Mouse (Mus musculus): ENCODE measurements around the gene Cdc6. TPM values are rescaled to one million over a fixed set of nuclear protein-coding genes. Genes with fewer than 3 reads are reported as not detected.

Gene Cdc6
- polyA plus RNA-seq, 1 experiment from 2014 or later, result 45.3 TPM

DNA sequence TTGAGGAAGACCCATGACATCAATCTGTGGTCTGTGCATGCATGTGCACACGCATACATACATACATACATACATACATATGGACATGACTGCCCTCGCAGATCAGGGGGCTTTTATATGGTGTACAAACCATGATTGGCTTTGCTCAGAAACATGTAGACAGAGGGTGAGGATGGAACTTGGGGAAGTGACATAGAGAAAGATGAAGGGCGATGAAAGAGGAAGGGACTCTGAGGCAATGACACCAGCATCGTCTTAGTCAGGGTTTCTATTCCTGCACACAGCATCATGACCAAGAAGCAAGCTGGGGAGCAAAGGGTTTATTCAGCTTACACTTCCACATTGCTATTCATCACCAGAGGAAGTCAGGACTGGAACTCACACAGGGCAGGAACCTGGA lies 18.5 kb upstream of the Cdc6 start:
- DNase-seq (ENCODE audit: low spot score), result no peak
- WGBS, result 95% methylated on average over 4 of the region's 4 CpGs
- Histone ChIP-seq H3K27me3 (ENCODE audit: insufficient read depth, poor library complexity, severe bottlenecking) (no peaks in the 10 kb centered on the region), H3K4me3 (no peak overlapping the region), H3K27ac (no peak overlapping the region), H3K36me3 (peaks cover 100% of the 10 kb centered on the region), H3K4me1 (replicated peaks) (peaks cover 8% of the 10 kb centered on the region; the same call in 1 of the 2 replicates), H3K9me3 (no peaks in the 10 kb centered on the region)

DNA sequence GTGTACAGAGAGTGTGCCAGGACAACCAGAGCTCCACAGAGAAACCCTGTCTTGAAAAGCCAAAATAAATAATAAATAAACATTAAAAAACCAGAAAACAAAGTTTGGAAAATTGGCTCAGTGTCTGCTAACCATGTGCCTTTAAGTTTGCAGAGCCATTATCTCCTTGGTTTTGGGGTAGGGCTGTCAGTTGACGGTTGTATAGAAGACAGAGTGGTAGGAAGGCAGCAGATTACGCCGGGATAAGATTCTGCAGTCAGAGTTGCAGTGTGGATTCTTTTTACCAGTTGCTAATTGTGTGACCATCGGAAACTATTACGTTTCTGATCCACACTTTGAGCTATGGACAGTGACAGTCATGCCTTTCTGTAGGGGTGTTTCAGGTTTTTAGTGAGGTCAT lies 17.6 kb upstream of the Cdc6 start:
- peaks cover 100% of the 10 kb centered on the region for H3K36me3 ChIP-seq
- H3K9me3 ChIP-seq, result no peaks in the 10 kb centered on the region
- no peak overlapping the region for H3K4me3 ChIP-seq
- no peak overlapping the region for H3K27ac ChIP-seq
- DNase-seq (ENCODE audit: low spot score), result no peak
- H3K27me3 ChIP-seq (ENCODE audit: insufficient read depth, poor library complexity, severe bottlenecking), result no peaks in the 10 kb centered on the region
- WGBS, result 93% methylated on average over 5 of the region's 5 CpGs
- H3K4me1 ChIP-seq (replicated peaks), result peaks cover 8% of the 10 kb centered on the region; the same call in 1 of the 2 replicates

DNA sequence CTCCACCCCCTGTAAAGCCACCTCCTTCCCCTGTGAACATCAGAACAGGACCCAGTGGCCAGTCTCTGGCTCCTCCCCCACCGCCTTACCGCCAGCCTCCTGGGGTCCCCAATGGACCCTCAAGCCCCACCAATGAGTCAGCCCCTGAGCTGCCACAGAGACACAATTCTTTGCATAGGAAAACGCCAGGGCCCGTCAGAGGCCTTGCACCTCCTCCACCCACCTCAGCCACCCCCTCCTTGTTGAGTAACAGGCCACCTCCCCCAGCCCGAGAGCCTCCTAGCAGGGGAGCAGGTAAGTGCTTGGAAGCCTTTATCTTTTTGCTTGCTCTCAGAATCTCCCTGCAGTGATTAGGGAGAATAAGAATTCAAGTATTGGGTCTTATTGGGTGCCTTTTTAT lies 15.2 kb upstream of the Cdc6 start:
- Histone ChIP-seq H3K27ac (0 out of 2 replicates have a peak overlapping the region, but pooled peaks have one; percentile 56), H3K4me3 (no peak overlapping the region), H3K9me3 (no peaks in the 10 kb centered on the region), H3K27me3 (ENCODE audit: insufficient read depth, poor library complexity, severe bottlenecking) (no peaks in the 10 kb centered on the region), H3K4me1 (replicated peaks) (peaks cover 8% of the 10 kb centered on the region; the same call in 1 of the 2 replicates), H3K36me3 (peaks cover 100% of the 10 kb centered on the region)
- no peak for DNase-seq (ENCODE audit: low spot score)
- WGBS, result 54% methylated on average over 5 of the region's 5 CpGs

DNA sequence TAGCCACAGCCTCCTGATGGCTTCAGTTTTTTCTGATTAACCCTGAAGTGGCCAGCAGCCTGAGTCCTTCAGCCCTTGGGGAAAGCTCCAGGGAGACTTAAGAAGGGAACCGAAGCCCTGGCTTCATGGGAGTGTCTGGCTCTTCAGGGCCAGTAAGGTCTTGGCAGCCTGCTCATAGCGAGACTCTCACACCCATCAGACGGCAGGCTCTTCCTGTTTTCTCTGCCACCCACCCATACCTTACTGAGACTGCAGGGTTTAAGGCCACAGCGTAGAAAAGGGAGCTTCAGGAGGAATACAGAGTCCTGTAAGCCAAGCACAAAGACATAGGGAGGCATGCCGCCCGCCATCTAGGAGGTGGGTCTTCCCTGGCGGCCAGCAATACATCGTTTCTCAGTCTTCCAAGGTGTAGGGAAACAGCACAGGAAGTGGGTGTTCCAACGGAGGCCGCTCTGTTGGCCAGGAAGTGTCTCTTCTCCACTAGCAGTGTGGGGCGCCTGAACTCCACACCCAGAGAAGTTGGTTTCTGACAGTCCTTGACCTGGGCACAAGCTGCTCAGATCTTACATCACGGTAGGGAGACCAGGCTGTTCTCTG lies 7.0 kb upstream of the Cdc6 start:
- 87% methylated on average over 12 of the region's 12 CpGs for WGBS
- Histone ChIP-seq H3K9me3 (no peaks in the 10 kb centered on the region), H3K4me1 (replicated peaks) (peaks cover 35% of the 10 kb centered on the region), H3K4me3 (no peak overlapping the region), H3K36me3 (peaks cover 77% of the 10 kb centered on the region), H3K27me3 (ENCODE audit: insufficient read depth, poor library complexity, severe bottlenecking) (no peaks in the 10 kb centered on the region), H3K27ac (no peak overlapping the region)
- no peak for DNase-seq (ENCODE audit: low spot score)

DNA sequence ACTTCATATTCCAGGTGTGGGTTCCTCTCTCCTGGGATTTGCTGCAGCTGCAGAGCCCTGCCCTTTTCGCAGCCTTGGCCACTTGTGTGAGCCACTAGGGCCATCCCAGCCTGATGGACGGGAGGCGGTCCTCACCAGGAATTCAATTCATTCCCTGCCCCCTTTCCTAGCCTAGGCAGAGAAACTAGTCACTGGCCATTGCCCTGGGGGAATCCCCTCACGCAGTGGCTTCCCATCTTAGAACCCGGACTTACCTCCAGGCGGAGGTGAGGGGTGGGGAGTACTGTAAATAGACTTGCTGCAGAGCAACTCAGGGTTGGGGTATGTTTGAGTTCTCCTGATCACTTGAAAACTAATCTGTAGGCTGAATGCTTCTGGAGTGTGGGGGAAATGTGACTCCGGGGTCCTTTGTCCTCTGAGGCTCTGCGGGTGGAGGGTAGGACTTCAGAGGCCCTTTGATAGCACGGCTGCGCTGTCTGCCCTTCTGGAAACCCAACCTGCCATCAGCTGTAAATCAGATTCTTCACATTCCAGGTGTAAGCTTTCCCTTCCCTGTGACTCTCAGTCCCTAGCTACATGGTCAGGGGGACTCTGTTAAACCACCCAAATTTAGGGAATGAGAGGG lies 4.9 kb upstream of the Cdc6 start:
- Histone ChIP-seq H3K9me3 (no peaks in the 10 kb centered on the region), H3K27ac (peak overlapping the region; percentile 89), H3K27me3 (ENCODE audit: insufficient read depth, poor library complexity, severe bottlenecking) (no peaks in the 10 kb centered on the region), H3K4me3 (peak overlapping the region; percentile 33), H3K4me1 (replicated peaks) (peaks cover 42% of the 10 kb centered on the region), H3K36me3 (peaks cover 59% of the 10 kb centered on the region)
- 5% methylated on average over 10 of the region's 10 CpGs for WGBS
- peak; percentile 70 for DNase-seq (ENCODE audit: low spot score)

DNA sequence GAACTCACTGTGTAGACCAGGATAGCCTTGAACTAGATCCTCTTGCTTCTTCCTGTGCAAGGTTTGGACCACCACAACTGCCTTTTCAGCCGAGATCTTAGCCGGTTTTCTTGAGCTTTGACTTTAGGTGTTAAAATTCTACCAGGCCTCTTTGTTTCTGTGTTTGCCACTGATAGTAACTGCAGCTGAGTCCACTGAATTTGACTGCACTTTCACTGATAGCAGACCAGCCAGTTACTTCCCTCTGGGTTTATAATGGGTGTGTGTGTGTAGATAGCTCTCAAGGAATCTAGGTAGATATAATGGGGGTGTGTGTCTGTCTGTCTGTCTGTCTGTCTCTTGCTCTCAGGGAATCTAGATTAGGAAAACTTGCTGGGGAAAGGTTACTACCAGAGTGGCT lies 3.0 kb upstream of the Cdc6 start:
- peaks cover 61% of the 10 kb centered on the region for H3K4me1 ChIP-seq (replicated peaks)
- peak overlapping the region; percentile 89; the same call in 1 of the 2 replicates for H3K27ac ChIP-seq
- 82% methylated on average over 2 of the region's 2 CpGs for WGBS

DNA sequence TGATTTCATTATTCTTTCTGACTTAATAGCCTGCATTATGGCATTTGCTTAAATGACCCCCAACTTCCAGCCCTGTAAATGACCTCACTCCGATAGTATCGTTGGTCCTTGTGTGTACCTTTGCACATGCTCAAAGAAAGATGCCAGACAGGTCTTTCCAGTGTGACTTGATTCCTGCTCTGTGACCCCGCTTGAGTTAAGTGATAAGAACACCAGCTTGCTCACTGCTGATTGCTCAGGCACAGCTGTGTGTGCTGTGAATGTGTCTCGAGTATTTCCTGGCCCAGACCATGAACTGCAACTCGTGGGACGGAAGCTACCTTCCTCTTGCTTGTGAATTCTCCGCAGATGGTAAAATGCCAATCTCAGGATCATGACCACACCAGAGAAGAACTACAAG lies 2.6 kb upstream of the Cdc6 start:
- WGBS, result 83% methylated on average over 7 of the region's 7 CpGs
- peak overlapping the region; percentile 18; the same call in 1 of the 2 replicates for H3K27ac ChIP-seq
- DNase-seq (ENCODE audit: low spot score), result no peak
- peaks cover 53% of the 10 kb centered on the region for H3K36me3 ChIP-seq
- H3K4me3 ChIP-seq, result no peak overlapping the region
- no peaks in the 10 kb centered on the region for H3K27me3 ChIP-seq (ENCODE audit: insufficient read depth, poor library complexity, severe bottlenecking)
- peaks cover 65% of the 10 kb centered on the region for H3K4me1 ChIP-seq (replicated peaks)
- no peaks in the 10 kb centered on the region for H3K9me3 ChIP-seq

More for the DNA sequence above, 3.0 kb upstream of the Cdc6 start:
- H3K4me3 ChIP-seq, result no peak overlapping the region
- peaks cover 53% of the 10 kb centered on the region for H3K36me3 ChIP-seq
- H3K9me3 ChIP-seq, result no peaks in the 10 kb centered on the region
- H3K27me3 ChIP-seq (ENCODE audit: insufficient read depth, poor library complexity, severe bottlenecking), result no peaks in the 10 kb centered on the region
- no peak for DNase-seq (ENCODE audit: low spot score)

DNA sequence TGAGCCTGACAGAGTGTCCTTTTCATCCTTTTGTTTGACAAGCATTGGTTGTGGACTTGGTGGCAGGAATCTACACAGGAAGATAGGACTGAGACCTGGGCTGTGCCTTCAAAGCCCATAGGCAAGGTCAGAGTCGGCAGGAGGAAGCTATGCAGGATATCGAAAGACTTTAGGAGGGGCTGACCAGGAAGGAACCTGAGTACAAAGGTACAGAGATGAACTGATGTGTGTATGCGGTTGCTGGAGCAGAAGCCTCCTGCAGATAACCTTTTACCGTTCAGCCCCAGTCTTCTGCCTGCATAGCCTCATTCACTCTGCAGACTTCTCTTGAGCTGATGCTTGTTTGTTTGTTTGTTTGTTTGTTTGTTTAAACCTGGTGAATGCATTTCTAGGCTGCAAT lies 2.0 kb upstream of the Cdc6 start:
- Histone ChIP-seq H3K9me3 (no peaks in the 10 kb centered on the region), H3K36me3 (peaks cover 53% of the 10 kb centered on the region), H3K4me1 (replicated peaks) (peaks cover 67% of the 10 kb centered on the region), H3K27ac (peak overlapping the region; percentile 18; the same call in 1 of the 2 replicates), H3K27me3 (ENCODE audit: insufficient read depth, poor library complexity, severe bottlenecking) (no peaks in the 10 kb centered on the region), H3K4me3 (no peak overlapping the region)
- WGBS, result 83% methylated on average over 4 of the region's 4 CpGs
- no peak for DNase-seq (ENCODE audit: low spot score)

DNA sequence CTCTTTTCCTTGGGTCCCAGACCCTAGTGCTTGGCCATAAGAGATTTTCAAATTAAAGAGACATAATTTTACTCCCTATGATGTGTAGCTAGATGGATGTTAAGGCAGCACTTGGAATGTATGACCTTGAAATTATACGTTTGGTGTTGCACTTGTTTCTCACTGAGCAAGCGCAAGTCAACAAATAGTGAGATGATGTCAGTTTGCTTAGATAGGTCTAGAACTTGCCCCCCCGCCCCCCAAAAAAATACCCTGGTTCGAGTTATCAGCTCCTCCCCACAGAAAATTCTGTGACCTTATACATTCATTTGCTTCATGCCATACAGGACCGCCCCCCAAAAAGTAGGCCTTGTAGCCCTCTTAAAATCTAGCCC lies 551 bp upstream of the Cdc6 start:
- Histone ChIP-seq H3K4me3 (peak overlapping the region; percentile 78), H3K27ac (peak overlapping the region; percentile 87), H3K4me1 (replicated peaks) (peaks cover 68% of the 10 kb centered on the region)

DNA sequence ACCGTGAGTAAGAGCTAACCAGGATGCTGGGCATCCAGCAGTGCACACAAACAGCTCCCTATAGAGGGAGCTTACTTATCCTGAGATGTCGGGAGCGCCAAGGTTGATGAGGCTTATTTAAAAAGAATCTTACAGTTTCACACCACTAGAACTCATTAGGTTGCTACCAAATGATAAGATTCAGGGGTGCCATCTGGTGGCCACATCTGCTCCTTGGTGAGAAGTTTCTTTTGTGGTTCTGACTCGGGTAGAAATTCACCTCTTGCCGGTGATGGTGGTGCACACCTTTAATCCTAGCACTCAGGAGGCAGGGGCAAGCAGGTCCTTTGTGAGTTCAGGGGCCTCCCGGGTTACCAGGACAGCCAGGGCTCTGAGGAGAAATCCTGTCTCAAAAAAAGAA lies 2.1 kb downstream of the Cdc6 start:
- DNase-seq (ENCODE audit: low spot score), result no peak
- H3K4me3 ChIP-seq, result peak overlapping the region; percentile 78

More for the DNA sequence above, 551 bp upstream of the Cdc6 start:
- Histone ChIP-seq H3K36me3 (peaks cover 53% of the 10 kb centered on the region), H3K27me3 (ENCODE audit: insufficient read depth, poor library complexity, severe bottlenecking) (no peaks in the 10 kb centered on the region), H3K9me3 (no peaks in the 10 kb centered on the region)
- WGBS, result 59% methylated on average over 5 of the region's 5 CpGs
- DNase-seq (ENCODE audit: low spot score), result no peak

DNA sequence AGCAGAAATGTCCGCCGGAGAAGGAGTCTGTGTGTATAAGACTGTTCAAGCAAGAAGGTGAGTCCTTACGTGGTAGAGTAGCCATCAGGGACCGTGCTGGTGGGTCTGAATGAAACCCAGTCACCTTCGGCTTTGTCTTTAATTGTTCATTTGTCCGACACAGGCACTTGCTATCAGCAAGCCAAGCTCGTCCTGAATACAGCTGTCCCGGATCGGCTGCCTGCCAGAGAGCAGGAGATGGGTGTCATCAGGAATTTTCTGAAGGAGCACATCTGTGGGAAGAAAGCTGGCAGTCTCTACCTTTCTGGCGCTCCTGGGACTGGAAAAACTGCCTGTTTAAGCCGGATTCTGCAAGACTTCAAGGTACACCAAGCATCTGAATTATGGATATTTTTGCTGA lies 2.8 kb downstream of the Cdc6 start:
- H3K27ac ChIP-seq, result no peak overlapping the region
- H3K9me3 ChIP-seq, result no peaks in the 10 kb centered on the region
- peaks cover 37% of the 10 kb centered on the region for H3K4me1 ChIP-seq (replicated peaks)
- peaks cover 75% of the 10 kb centered on the region for H3K36me3 ChIP-seq
- 0 out of 2 replicates have a peak overlapping the region, but pooled peaks have one; percentile 20 for H3K4me3 ChIP-seq
- 91% methylated on average over 11 of the region's 11 CpGs for WGBS
- no peaks in the 10 kb centered on the region for H3K27me3 ChIP-seq (ENCODE audit: insufficient read depth, poor library complexity, severe bottlenecking)
- DNase-seq (ENCODE audit: low spot score), result no peak

More for the DNA sequence above, 2.1 kb downstream of the Cdc6 start:
- Histone ChIP-seq H3K9me3 (no peaks in the 10 kb centered on the region), H3K36me3 (peaks cover 73% of the 10 kb centered on the region), H3K27me3 (ENCODE audit: insufficient read depth, poor library complexity, severe bottlenecking) (no peaks in the 10 kb centered on the region), H3K27ac (0 out of 2 replicates have a peak overlapping the region, but pooled peaks have one; percentile 3), H3K4me1 (replicated peaks) (peaks cover 43% of the 10 kb centered on the region)
- WGBS, result 54% methylated on average over 6 of the region's 6 CpGs

DNA sequence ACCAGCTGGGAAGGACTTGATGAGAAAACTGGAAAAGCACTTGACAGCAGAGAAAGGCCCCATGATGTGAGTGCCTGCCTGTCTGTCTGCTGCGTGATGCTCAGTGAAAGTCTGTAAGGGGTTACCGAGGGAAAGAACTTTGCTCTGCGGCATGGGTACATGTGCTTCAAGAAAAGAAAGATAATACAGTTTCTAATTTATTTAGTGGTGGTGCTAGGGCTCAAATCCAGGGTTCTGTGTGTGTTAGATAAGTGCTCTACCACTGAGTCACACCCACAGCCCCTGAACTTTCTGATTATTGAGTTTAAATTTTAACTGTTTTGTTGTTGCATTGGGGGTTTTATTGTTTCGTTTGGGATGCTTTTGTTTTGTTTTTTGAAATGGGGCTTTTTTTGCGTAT lies 3.9 kb downstream of the Cdc6 start:
- Histone ChIP-seq H3K36me3 (peaks cover 80% of the 10 kb centered on the region), H3K4me3 (no peak overlapping the region), H3K9me3 (no peaks in the 10 kb centered on the region), H3K27me3 (ENCODE audit: insufficient read depth, poor library complexity, severe bottlenecking) (no peaks in the 10 kb centered on the region), H3K4me1 (replicated peaks) (peaks cover 33% of the 10 kb centered on the region), H3K27ac (no peak overlapping the region)
- WGBS, result 90% methylated on average over 5 of the region's 5 CpGs
- no peak for DNase-seq (ENCODE audit: low spot score)

DNA sequence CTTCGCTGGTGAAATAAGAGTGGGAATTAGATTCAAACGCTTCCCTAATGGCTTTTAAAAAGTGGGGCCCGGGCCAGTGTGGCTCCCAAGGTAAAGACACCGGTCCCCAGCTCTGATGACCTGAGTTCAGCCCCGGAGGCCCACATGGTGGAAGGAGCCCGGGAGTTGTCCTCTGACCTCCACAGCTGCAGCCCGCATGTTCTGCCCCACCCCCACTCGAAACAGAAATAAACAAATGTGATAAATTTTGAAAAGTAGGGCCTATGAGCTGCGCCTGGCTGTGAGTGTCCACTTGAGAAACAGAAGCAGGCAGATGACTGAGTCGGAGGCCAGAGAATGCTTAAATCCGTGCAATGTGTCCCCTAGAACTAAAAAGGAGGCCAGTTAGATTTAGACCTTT lies 6.6 kb downstream of the Cdc6 start:
- peaks cover 19% of the 10 kb centered on the region for H3K4me1 ChIP-seq (replicated peaks)
- no peak for DNase-seq (ENCODE audit: low spot score)
- 81% methylated on average over 11 of the region's 11 CpGs for WGBS
- H3K27ac ChIP-seq, result no peak overlapping the region
- H3K9me3 ChIP-seq, result no peaks in the 10 kb centered on the region
- H3K36me3 ChIP-seq, result peaks cover 100% of the 10 kb centered on the region
- H3K4me3 ChIP-seq, result no peak overlapping the region
- H3K27me3 ChIP-seq (ENCODE audit: insufficient read depth, poor library complexity, severe bottlenecking), result no peaks in the 10 kb centered on the region
